Comparison of ENCODE assay signal across 8 mouse cellular contexts in genomic region chr15:78531901-78532469, GRCm38 (mm10). TPM values are rescaled to one million over a fixed set of nuclear protein-coding genes. Genes with fewer than 3 reads are reported as not detected.
DNase-seq lines count a peak whose midpoint lies in the region; ATAC-seq and TF ChIP-seq lines count a peak whose summit lies in the region.

No protein-coding gene starts in this region.

- H3K36me3 ChIP-seq in hindbrain, postnatal 0 days (ENCODE audit: insufficient read depth, low read length) = no peaks in the 10 kb centered on the region

- ATAC-seq in common myeloid progenitor, adult 5-6 weeks (replicated peaks; ENCODE audit: low read depth, poor library complexity, severe bottlenecking) = peak; percentile 84
- ATAC-seq in hindbrain, postnatal 0 days = peak; percentile 93
- ATAC-seq in megakaryocyte, adult 5-6 weeks (ENCODE audit: poor library complexity, severe bottlenecking) = peak; percentile 90

- DNase-seq in ZHBTc4 (ENCODE audit: low read depth, low spot score) = peak; percentile 96
- peak; percentile 96 for DNase-seq in gastrocnemius, adult 2 months
- peak; percentile 99 for DNase-seq in hindbrain, postnatal 0 days (ENCODE audit: low spot score)
- DNase-seq in left cerebral cortex, adult 2 months (ENCODE audit: extremely low spot score in 1 of 2, low spot score in 2 of 2) = peak; percentile 99 to 100
- peak; percentile 100 for DNase-seq in right cerebral cortex, adult 2 months (ENCODE audit: low spot score in 2 of 2)
- DNase-seq in urinary bladder, postnatal 14 days (ENCODE audit: low spot score) = peak; percentile 98

- TF ChIP-seq CTCF in gastrocnemius, adult 2 months (IDR thresholded peaks at IDR 0.05) = peak; percentile 77
- peak; percentile 94 for TF ChIP-seq CTCF in hindbrain, postnatal 0 days (IDR thresholded peaks at IDR 0.05; ENCODE audit: low read depth)
- TF ChIP-seq CTCF in left cerebral cortex, adult 2 months (IDR thresholded peaks at IDR 0.05) = peak; percentile 84

- H3K27ac ChIP-seq in gastrocnemius, adult 2 months = peak overlapping the region; percentile 92
- H3K27ac ChIP-seq in hindbrain, postnatal 0 days = peak overlapping the region; percentile 72
- peak overlapping the region; percentile 79 for H3K27ac ChIP-seq in left cerebral cortex, adult 2 months

- no peaks in the 10 kb centered on the region for H3K27me3 ChIP-seq in hindbrain, postnatal 0 days (ENCODE audit: insufficient read depth, low read length)

- WGBS in hindbrain, postnatal 0 days = under 1% methylated on average over 25 of the region's 25 CpGs

- H3K9ac ChIP-seq in hindbrain, postnatal 0 days (replicated peaks; ENCODE audit: low read length) = peak overlapping the region; percentile 28; the same call in 1 of the 2 replicates

- H3K4me3 ChIP-seq in gastrocnemius, adult 2 months = peak overlapping the region; percentile 60
- peak overlapping the region; percentile 18 for H3K4me3 ChIP-seq in hindbrain, postnatal 0 days (ENCODE audit: low read length)
- peak overlapping the region; percentile 34 for H3K4me3 ChIP-seq in left cerebral cortex, adult 2 months

- peak overlapping the region; percentile 54 for H3K4me2 ChIP-seq in hindbrain, postnatal 0 days (ENCODE audit: low read depth, low read length)

- no peaks in the 10 kb centered on the region for H3K9me3 ChIP-seq in hindbrain, postnatal 0 days (ENCODE audit: low read length)

- intact Hi-C loops in gastrocnemius, adult 2 months (cut with DNase I) = loop anchor here (1.0 kb wide), 2 partner anchors 18 to 85 kb away; no protein-coding TSS in a partner anchor
- intact Hi-C loops in left cerebral cortex, adult 2 months (cut with DNase I) = loop anchor here (1.0 kb wide), 2 partner anchors 18 to 84 kb away; no protein-coding TSS in a partner anchor

- H3K4me1 ChIP-seq in hindbrain, postnatal 0 days (ENCODE audit: insufficient read depth, low read length) = peaks cover 20% of the 10 kb centered on the region

RNA-seq across cellular contexts. Expression of gene C1qtnf6, which starts 0.8 kb away (rescaled TPM):
- 0.24 and 0.50 TPM in 2 replicates for total RNA-seq in common myeloid progenitor, adult 5-6 weeks (2017)
- 1 to 10 TPM; 2.7 to 7.6 TPM for total RNA-seq in gastrocnemius, adult 2 months (2021)
- 3.1 and 6.1 TPM in 2 replicates for total RNA-seq in hindbrain, postnatal 0 days (2014; rRNA removed)
- 10.0 and 10.2 TPM in 2 replicates for polyA plus RNA-seq in hindbrain, postnatal 0 days (2015; fragmentation: Nextera tagmentation; extraction: Ambion mirVana)
- 1 to 10 TPM; 1.3 to 1.6 TPM for total RNA-seq in left cerebral cortex, adult 2 months (2021)
- total RNA-seq in megakaryocyte, adult 5-6 weeks (2015) = 2.4 and 2.7 TPM in 2 replicates
- total RNA-seq in megakaryocyte, adult 5-6 weeks (2017) = 0.89 TPM in 1 of 2 replicates, not detected in the other

RNA-seq across cellular contexts. Expression of gene Sstr3, which starts 12.5 kb away (rescaled TPM):
- total RNA-seq in common myeloid progenitor, adult 5-6 weeks (2017) = not detected in 2 replicates
- total RNA-seq in gastrocnemius, adult 2 months (2021) = under 1 TPM in 1 of 2 experiments, not detected in 1; 0.05 TPM
- total RNA-seq in hindbrain, postnatal 0 days (2014; rRNA removed) = 3.1 and 4.0 TPM in 2 replicates
- polyA plus RNA-seq in hindbrain, postnatal 0 days (2015; fragmentation: Nextera tagmentation; extraction: Ambion mirVana) = 0.97 and 1.0 TPM in 2 replicates
- total RNA-seq in left cerebral cortex, adult 2 months (2021) = 10 to 100 TPM; 20.8 to 22.9 TPM
- total RNA-seq in megakaryocyte, adult 5-6 weeks (2015) = 0.02 TPM in 1 of 2 replicates, not detected in the other
- total RNA-seq in megakaryocyte, adult 5-6 weeks (2017) = not detected in 2 replicates

RNA-seq across cellular contexts. Expression of gene Il2rb, which starts 36.9 kb away (rescaled TPM):
- 0.19 and 1.9 TPM in 2 replicates for total RNA-seq in common myeloid progenitor, adult 5-6 weeks (2017)
- not detected for total RNA-seq in gastrocnemius, adult 2 months (2021)
- 0.10 and 0.29 TPM in 2 replicates for total RNA-seq in hindbrain, postnatal 0 days (2014; rRNA removed)
- 0.40 and 0.58 TPM in 2 replicates for polyA plus RNA-seq in hindbrain, postnatal 0 days (2015; fragmentation: Nextera tagmentation; extraction: Ambion mirVana)
- under 1 TPM in 1 of 2 experiments, not detected in 1; 0.07 TPM for total RNA-seq in left cerebral cortex, adult 2 months (2021)
- total RNA-seq in megakaryocyte, adult 5-6 weeks (2015) = 7.0 and 10.5 TPM in 2 replicates
- total RNA-seq in megakaryocyte, adult 5-6 weeks (2017) = 5.4 and 9.4 TPM in 2 replicates

RNA-seq across cellular contexts. Expression of gene Rac2, which starts 40.6 kb away (rescaled TPM):
- total RNA-seq in common myeloid progenitor, adult 5-6 weeks (2017) = 104 and 252 TPM in 2 replicates
- 1 to 10 TPM; 1.4 to 1.7 TPM for total RNA-seq in gastrocnemius, adult 2 months (2021)
- 2.0 and 3.4 TPM in 2 replicates for total RNA-seq in hindbrain, postnatal 0 days (2014; rRNA removed)
- polyA plus RNA-seq in hindbrain, postnatal 0 days (2015; fragmentation: Nextera tagmentation; extraction: Ambion mirVana) = 5.0 and 6.8 TPM in 2 replicates
- 1 to 10 TPM in 1 of 2 experiments, under 1 TPM in 1; 0.98 to 3.9 TPM for total RNA-seq in left cerebral cortex, adult 2 months (2021)
- total RNA-seq in megakaryocyte, adult 5-6 weeks (2015) = 581 and 637 TPM in 2 replicates
- total RNA-seq in megakaryocyte, adult 5-6 weeks (2017) = 416 and 453 TPM in 2 replicates

Comparison
In these comparisons a context has a peak if more than half of its experiments do, and no peak if none do; other contexts are left out.
1. Peak in every context shown above with its lines: DNase-seq, ATAC-seq, H3K4me3 ChIP-seq and H3K27ac ChIP-seq.